8 mouse cellular contexts compared by ENCODE assay signal in the genomic region with DNA sequence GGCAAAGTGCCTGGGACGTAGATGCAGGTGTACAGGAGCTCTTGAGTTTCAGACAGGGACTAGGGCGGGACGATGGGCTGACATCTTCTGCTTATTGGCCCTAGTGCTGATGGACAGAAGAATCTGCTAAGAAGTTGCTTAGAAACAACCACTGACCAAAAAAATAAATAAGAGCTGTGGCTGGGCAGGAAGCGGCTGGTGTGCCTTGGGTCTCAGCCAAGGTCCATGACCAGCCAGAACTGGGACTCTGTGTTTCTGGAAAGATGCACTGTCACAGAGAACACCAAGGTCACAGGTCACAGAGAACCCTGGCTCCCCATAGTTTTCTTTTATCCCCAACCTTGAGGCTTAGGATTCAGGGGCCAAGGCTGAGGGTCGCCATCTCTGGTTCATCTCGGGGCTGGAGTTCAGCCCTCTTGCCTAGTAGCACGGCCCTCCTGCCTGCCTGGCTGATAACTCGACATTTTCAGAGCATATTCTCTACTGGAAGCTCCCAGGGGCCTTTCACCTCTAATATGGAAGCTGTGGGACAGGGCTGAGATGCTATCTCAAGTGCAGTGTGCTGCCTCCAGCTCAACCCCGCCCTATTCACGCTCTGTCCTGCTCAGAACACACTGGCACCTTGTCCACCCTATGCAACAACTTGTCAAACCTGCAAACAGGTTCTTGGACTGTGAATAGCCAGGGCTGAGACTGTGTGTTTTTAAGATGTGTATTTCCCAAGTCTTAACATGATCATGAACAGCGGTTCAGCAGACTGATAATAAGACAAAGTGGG. TPM values are rescaled to one million over a fixed set of nuclear protein-coding genes. Genes with fewer than 3 reads are reported as not detected.
A peak's percentile ranks its signal among the peaks of the same experiment; 100 is the strongest.
DNase-seq lines count a peak whose midpoint lies in the region; ATAC-seq lines count a peak whose summit lies in the region.

No protein-coding gene starts in this region.

- H3K27ac ChIP-seq in brown adipose tissue, adult 24 weeks (replicated peaks; ENCODE audit: low read depth, low read length) = peak overlapping the region; percentile 62

- peak; percentile 88 to 94 for DNase-seq in adrenal gland, adult (ENCODE audit: inconsistent age in 2 of 2, low spot score in 1 of 2)
- no peak for DNase-seq in adrenal gland, postnatal 4 days (ENCODE audit: low spot score in 2 of 2)
- peak; percentile 51 for DNase-seq in heart, postnatal 4 days
- peak; percentile 81 for DNase-seq in lung, postnatal 25 days (ENCODE audit: low spot score)
- DNase-seq in cerebellum, adult 11 months = no peak
- no peak for DNase-seq in left cerebral cortex, postnatal 36 days (ENCODE audit: low spot score in 2 of 2)

- intact Hi-C loops in left cerebral cortex, postnatal 36 days (cut with DNase I) = no loop called here

- H3K4me3 ChIP-seq in brown adipose tissue, adult 24 weeks (ENCODE audit: insufficient read depth, low read depth, low read length) = no peak overlapping the region

- no peak for ATAC-seq in frontal cortex, adult (ENCODE audit: low TSS enrichment)

- peaks cover 7% of the 10 kb centered on the region; the same call in 1 of the 2 replicates for H3K4me1 ChIP-seq in brown adipose tissue, adult 24 weeks (ENCODE audit: control insufficient read depth, insufficient read depth, insufficient read length, low read length)

RNA-seq across cellular contexts. Expression of a gene that starts 6.4 kb away (rescaled TPM):
- total RNA-seq in adrenal gland, postnatal 4 days (2021) = 100 to 1,000 TPM; 205 to 241 TPM
- 41.5 and 48.8 TPM in 2 replicates for polyA plus RNA-seq in brown adipose tissue, adult 24 weeks (2012; ENCODE audit: insufficient read depth, insufficient read length, missing spikeins)
- 10 to 100 TPM; 41.3 to 43.8 TPM for total RNA-seq in heart, postnatal 4 days (2021)
- 10 to 100 TPM; 11.0 to 17.9 TPM for total RNA-seq in left cerebral cortex, postnatal 36 days (2021)

RNA-seq across cellular contexts. Expression of a gene that starts 27.1 kb away (rescaled TPM):
- 10 to 100 TPM; 48.2 to 51.7 TPM for total RNA-seq in adrenal gland, postnatal 4 days (2021)
- 32.1 and 47.7 TPM in 2 replicates for polyA plus RNA-seq in brown adipose tissue, adult 24 weeks (2012; ENCODE audit: insufficient read depth, insufficient read length, missing spikeins)
- total RNA-seq in heart, postnatal 4 days (2021) = 10 to 100 TPM; 31.1 to 36.1 TPM
- 10 to 100 TPM; 33.9 to 44.6 TPM for total RNA-seq in left cerebral cortex, postnatal 36 days (2021)

RNA-seq across cellular contexts. Expression of a gene that starts 45.2 kb away (rescaled TPM):
- 1 to 10 TPM; 7.5 to 8.1 TPM for total RNA-seq in adrenal gland, postnatal 4 days (2021)
- 2.5 and 6.6 TPM in 2 replicates for polyA plus RNA-seq in brown adipose tissue, adult 24 weeks (2012; ENCODE audit: insufficient read depth, insufficient read length, missing spikeins)
- 10 to 100 TPM; 13.5 to 14.6 TPM for total RNA-seq in heart, postnatal 4 days (2021)
- total RNA-seq in left cerebral cortex, postnatal 36 days (2021) = 1 to 10 TPM; 4.2 to 4.9 TPM

Comparison
In these comparisons a context has a peak if more than half of its experiments do, and no peak if none do; other contexts are left out.
1. DNase-seq: peak in adrenal gland, adult (2 of 2), heart, postnatal 4 days (single experiment) and lung, postnatal 25 days (single experiment); none in adrenal gland, postnatal 4 days (0 of 2), cerebellum, adult 11 months (single experiment) and left cerebral cortex, postnatal 36 days (0 of 2).
2. RNA of a gene that starts 6.4 kb away (total RNA-seq): 205 to 241 TPM in adrenal gland, postnatal 4 days; 41.3 to 43.8 TPM in heart, postnatal 4 days and 11.0 to 17.9 TPM in left cerebral cortex, postnatal 36 days; every median in the first group is over 4 times any median in the second.